Mouse (Mus musculus) liver, embryonic 12.5 days (tissue): Measurements from ENCODE around the gene Ganab. TPM values are rescaled to one million over a fixed set of nuclear protein-coding genes. Genes with fewer than 3 reads are reported as not detected.

Experiments used
- ATAC-seq: fragments of 200-750 bp; cut with Nextera tagmentation; 2 replicates; pipeline ENCODE4 v1.8.0; 2017; ENCODE audit warnings: moderate number of reproducible peaks, mild to moderate bottlenecking, moderate library complexity
- H3K27ac ChIP-seq: fragments of 300-500 bp; sonication (generic); 2 replicates; pipeline ENCODE4 v1.5.1; 2016; ENCODE audit warnings: mild to moderate bottlenecking
- H3K27me3 ChIP-seq: fragments of 300-500 bp; sonication (generic); replicated peaks from 2 replicates; pipeline ENCODE4 v1.6.1; 2016; ENCODE audit warnings: mild to moderate bottlenecking, moderate library complexity
- H3K36me3 ChIP-seq: fragments of 300-500 bp; sonication (generic); 2 replicates; pipeline ENCODE4 v1.6.1; 2016; ENCODE audit warnings: mild to moderate bottlenecking, moderate library complexity
- H3K4me1 ChIP-seq: fragments of 300-500 bp; sonication (generic); 2 replicates; pipeline ENCODE4 v1.6.1; 2016
- H3K4me2 ChIP-seq: fragments of 300-500 bp; sonication (generic); 2 replicates; pipeline ENCODE4 v1.6.1; 2016; ENCODE audit warnings: mild to moderate bottlenecking, moderate library complexity
- H3K4me3 ChIP-seq: fragments of 300-500 bp; sonication (generic); 2 replicates; pipeline ENCODE4 v1.5.1; 2016; ENCODE audit warnings: mild to moderate bottlenecking, moderate library complexity
- H3K9ac ChIP-seq: fragments of 300-500 bp; sonication (generic); 2 replicates; pipeline ENCODE4 v1.6.1; 2016; ENCODE audit warnings: mild to moderate bottlenecking, moderate library complexity
- H3K9me3 ChIP-seq: fragments of 300-500 bp; sonication (generic); replicated peaks from 2 replicates; pipeline ENCODE4 v1.6.1; 2016; ENCODE audit warnings: mild to moderate bottlenecking, moderate library complexity
- WGBS: fragments of 180-500 bp; shearing (Covaris S2); methylation state at CpG from one replicate; pipeline ENCODE4 v1.1.7; 2016; ENCODE audit not compliant: insufficient replicate concordance; 5-methylcytosine and 5-hydroxymethylcytosine counted together
- polyA plus RNA-seq: library from polyadenylated mRNA; unstranded; fragments of >200 nt; fragmentation: Nextera tagmentation; extraction: Ambion mirVana; gene quantifications from 2 replicates; pipeline ENCODE4 v1.2.1, GENCODE M21; 2016

The Ganab gene
- polyA plus RNA-seq, 1 experiment from 2014 or later = 61.9 TPM

DNA sequence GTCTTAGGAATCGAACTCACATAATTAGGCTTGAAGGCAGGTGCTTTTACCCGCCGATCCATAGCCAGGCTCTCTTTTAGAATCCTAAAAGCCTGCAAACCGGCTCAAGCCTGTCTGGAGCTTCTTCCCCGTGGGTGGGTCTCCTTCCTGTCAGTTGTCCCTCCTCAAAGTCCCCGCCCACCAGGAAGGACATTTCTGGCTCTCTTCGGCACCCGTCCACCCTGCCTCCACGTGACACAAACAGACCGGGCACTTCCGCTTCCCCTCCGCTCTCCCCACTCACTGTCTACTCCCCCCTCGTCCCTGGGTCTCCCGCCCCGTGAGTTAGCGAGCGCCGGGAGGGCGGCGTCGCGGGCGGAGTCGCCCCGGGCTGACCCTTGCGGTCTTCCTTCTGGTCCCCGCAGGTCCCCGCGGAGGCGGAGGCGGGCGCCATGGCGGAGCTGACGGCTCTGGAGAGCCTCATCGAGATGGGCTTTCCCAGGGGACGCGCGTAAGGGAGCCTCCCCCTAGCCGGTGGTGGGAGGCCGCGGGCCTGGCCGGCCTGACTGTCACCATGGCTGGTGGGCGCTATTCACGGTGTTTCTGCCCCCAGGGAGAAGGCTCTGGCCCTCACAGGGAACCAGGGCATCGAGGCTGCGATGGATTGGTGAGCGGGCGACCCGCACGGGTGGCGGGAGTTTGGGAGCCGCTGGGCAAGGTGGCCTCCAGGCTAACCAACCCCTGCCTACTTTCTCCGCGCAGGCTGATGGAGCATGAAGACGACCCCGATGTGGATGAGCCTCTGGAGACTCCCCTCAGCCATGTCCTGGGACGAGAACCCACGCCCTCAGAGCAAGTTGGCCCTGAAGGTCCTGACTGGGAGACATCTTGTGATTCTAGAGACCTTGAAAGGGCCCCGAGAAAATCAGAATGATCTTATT is 26.3 kb upstream of the Ganab start, which contains the start of gene Ubxn1:
Gene Ubxn1 (plus strand): TSS at position 230 of the 920 bp plus-strand sequence.
- Histone ChIP-seq H3K4me3 (peak within 1 kb of the TSS; percentile 78), H3K4me2 (peak within 1 kb of the TSS; percentile 84), H3K9me3 (no peaks in the 10 kb centered on the region), H3K27me3 (no peaks in the 10 kb centered on the region), H3K9ac (peak within 1 kb of the TSS; percentile 91), H3K36me3 (peaks cover 35% of the 10 kb centered on the region), H3K4me1 (peaks cover 40% of the 10 kb centered on the region), H3K27ac (peak within 1 kb of the TSS; percentile 86)
- under 1% methylated on average over 59 of the region's 59 CpGs for WGBS
- ATAC-seq = peak; percentile 96

DNA sequence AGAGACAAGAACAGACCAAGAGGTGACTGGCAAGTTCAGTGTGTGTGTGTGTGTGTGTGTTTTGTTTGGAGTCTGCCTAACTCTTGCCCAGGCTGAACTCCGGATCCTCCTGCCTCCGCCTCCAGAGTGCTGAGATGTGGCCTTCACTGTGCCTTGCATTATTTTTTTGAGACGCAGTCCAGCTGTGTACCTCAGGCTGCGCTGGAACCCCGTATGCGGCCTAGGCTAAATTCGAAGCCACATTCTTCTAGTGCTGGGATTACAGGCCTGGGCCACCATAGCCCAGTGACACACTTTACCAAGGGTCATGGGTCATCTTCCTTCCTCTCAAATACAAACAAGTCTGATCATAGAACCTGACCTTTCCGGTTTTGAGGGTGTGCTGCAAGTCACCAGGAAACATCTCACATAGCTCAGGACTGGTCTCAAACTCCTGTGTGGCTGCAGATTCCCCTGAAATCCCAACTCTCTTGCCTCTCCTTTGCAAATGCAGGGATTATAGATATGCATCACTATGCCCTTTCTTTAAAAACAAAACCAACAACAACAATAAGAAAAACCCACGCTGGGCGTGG is 25.5 kb upstream of the Ganab start:
- H3K9me3 ChIP-seq = no peaks in the 10 kb centered on the region
- peak overlapping the region; percentile 86 for H3K27ac ChIP-seq
- peaks cover 40% of the 10 kb centered on the region for H3K4me1 ChIP-seq
- ATAC-seq = no peak
- H3K4me3 ChIP-seq = peak overlapping the region; percentile 78
- WGBS = 60% methylated on average over 10 of the region's 10 CpGs
- peak overlapping the region; percentile 84 for H3K4me2 ChIP-seq
- H3K9ac ChIP-seq = peak overlapping the region; percentile 91
- no peaks in the 10 kb centered on the region for H3K27me3 ChIP-seq
- peaks cover 42% of the 10 kb centered on the region for H3K36me3 ChIP-seq

DNA sequence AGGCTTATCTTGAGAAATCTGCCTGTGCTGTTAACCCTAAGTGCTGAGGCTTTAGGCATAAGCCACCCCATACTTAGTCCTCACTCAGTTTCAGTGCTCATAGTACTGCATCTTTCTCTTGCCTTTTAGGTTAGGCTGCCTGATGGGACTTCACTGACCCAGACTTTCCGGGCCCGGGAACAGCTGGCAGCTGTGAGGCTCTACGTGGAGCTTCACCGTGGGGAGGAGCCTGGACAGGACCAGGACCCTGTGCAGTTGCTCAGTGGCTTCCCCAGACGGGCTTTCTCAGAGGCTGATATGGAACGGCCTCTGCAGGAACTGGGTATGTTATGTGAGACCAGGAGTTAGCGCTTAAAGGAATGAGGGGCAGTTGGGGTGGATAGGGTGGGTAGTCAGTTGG is 22.8 kb upstream of the Ganab start:
- no peaks in the 10 kb centered on the region for H3K9me3 ChIP-seq
- H3K27me3 ChIP-seq = no peaks in the 10 kb centered on the region
- no peak for ATAC-seq
- H3K4me1 ChIP-seq = peaks cover 44% of the 10 kb centered on the region
- H3K9ac ChIP-seq = peak overlapping the region; percentile 24; the same call in 1 of the 2 replicates
- H3K36me3 ChIP-seq = peaks cover 57% of the 10 kb centered on the region
- no peak overlapping the region for H3K4me3 ChIP-seq
- no peak overlapping the region for H3K4me2 ChIP-seq
- H3K27ac ChIP-seq = 0 out of 2 replicates have a peak overlapping the region, but pooled peaks have one; percentile 41
- WGBS = 88% methylated on average over 7 of the region's 7 CpGs

DNA sequence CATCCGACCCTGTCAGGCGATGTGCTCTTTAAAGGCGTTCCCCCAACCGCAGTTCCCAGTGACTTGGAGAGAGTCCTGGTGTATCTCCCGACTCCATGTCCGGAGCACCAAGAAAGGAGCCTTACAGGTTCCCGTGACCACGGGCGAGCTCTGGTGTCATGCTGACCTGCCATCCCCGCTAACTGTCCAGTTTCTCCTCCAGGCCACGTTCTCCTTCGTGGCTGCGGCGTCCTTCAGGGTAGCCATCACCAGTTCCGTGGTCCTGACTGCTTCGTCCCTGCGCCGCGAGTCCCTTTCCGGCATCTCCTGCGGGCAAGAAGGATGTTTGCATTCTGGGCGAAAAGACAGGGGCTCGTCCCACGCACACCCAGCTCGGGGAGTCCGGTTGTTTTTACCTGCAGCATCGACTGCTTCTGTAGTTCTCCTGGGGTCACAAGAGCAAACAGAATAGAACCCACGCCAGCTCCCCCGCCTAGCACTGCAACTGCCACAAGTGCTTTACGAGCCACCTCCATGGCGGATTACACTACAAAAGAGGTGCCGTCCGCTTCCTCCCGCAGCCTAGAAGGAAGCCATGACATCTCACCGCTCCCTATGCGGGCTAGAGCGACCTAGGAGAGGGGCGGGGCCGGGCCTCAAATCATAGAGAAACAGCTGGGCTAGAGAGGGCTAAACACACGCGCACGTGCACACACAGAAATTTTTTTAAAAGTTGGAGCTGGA is 17.4 kb upstream of the Ganab start, which contains the start of gene Uqcc3:
Gene Uqcc3 (minus strand): TSS at position 613 of the 723 bp plus-strand sequence.
- no peaks in the 10 kb centered on the region for H3K9me3 ChIP-seq
- peak within 1 kb of the TSS; percentile 86 for H3K4me2 ChIP-seq
- no peaks in the 10 kb centered on the region for H3K27me3 ChIP-seq
- H3K4me3 ChIP-seq = peak within 1 kb of the TSS; percentile 85
- H3K27ac ChIP-seq = peak within 1 kb of the TSS; percentile 75
- peak; percentile 94 for ATAC-seq
- H3K36me3 ChIP-seq = peaks cover 32% of the 10 kb centered on the region
- H3K9ac ChIP-seq = peak within 1 kb of the TSS; percentile 86
- WGBS = under 1% methylated on average over 42 of the region's 42 CpGs
- peaks cover 21% of the 10 kb centered on the region for H3K4me1 ChIP-seq

DNA sequence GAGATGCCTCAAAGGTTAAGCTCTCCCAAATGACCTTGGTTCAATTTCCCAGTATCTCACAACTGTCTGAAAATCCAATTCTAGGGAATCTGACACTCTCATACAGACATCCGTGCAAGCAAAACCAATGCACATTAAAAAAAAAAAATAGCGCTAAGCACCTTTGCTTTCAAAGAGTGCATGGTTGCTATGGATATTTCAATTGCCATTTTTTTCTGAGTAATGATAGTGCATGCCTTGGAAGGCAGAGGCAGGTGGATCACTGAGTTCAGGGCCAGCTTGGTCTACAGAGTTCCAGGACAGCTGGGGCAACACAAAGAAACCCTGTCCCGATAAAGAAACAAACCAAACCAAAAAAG is 16.9 kb upstream of the Ganab start:
- 10% methylated on average over 3 of the region's 3 CpGs for WGBS
- H3K36me3 ChIP-seq = peaks cover 27% of the 10 kb centered on the region

DNA sequence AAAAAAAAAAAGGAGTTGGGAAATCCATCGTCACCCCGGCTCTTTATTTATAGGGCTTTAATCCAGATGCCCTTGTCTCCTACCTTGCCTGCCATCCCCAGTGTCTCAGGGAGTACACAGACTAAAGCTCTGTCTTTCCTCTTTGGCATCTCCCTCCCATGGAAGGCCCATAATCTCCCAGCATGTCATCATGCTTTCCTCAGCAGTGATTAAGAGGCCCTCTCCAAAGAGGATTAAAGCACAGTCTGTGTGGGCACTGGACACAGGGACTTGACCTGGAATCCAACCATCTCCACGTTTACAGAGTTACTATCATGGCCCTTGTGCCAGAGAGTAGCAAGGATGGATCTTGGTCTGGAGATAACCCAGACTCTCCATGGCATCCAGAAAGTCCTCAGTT is 14.3 kb upstream of the Ganab start, which contains the start of the genes Lbhd1 and Gm49403:
Gene Lbhd1 (plus strand): TSS at position 117 of the 400 bp plus-strand sequence.
Gene Gm49403 (plus strand): TSS at position 315 of the 400 bp plus-strand sequence.
- 73% methylated on average over 3 of the region's 3 CpGs for WGBS
- Histone ChIP-seq H3K27ac (no peak within 1 kb of the TSS), H3K4me3 (no peak within 1 kb of the TSS), H3K4me2 (no peak within 1 kb of the TSS), H3K36me3 (peaks cover 8% of the 10 kb centered on the region; the same call in 1 of the 2 replicates), H3K9me3 (no peaks in the 10 kb centered on the region), H3K27me3 (no peaks in the 10 kb centered on the region), H3K4me1 (peaks cover 36% of the 10 kb centered on the region), H3K9ac (no peak within 1 kb of the TSS)
- no peak for ATAC-seq

More for the DNA sequence above, 16.9 kb upstream of the Ganab start:
- peak overlapping the region; percentile 86 for H3K9ac ChIP-seq
- no peaks in the 10 kb centered on the region for H3K27me3 ChIP-seq
- no peak for ATAC-seq
- H3K4me2 ChIP-seq = peak overlapping the region; percentile 86
- H3K4me1 ChIP-seq = peaks cover 21% of the 10 kb centered on the region
- no peaks in the 10 kb centered on the region for H3K9me3 ChIP-seq
- H3K27ac ChIP-seq = peak overlapping the region; percentile 75; the same call in 1 of the 2 replicates
- peak overlapping the region; percentile 85 for H3K4me3 ChIP-seq

DNA sequence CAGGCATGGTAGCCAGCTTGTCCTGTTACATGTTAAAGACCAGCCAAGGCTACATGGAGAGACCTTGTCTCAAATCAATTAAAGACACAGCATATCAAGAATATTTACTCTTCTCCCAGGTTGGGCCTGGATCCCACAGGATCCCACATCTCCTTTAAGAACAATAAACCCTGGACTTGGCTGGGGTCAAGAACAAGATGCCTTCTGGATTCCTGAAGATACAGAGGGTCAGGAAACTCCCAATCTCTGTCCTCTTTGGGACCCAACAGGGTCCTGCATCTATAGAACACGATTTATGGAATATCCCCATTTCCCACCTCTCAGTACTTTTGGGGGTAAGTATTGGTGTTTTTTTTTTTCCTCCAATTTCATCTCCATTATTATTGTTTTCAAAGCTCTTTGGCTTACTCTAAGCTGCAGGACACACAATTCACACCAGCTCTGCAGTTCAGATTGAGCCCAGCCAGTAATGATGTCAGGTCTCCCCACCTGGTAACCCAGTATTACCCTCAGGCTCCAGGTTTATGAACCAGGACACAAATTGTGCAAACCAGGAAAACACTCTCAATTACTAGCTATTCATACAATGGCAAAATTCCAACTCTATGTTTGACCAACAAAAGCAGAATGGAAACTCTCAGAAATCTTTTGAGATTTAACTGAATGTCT is 10.8 kb upstream of the Ganab start:
- ATAC-seq = no peak
- Histone ChIP-seq H3K27me3 (no peaks in the 10 kb centered on the region), H3K36me3 (peaks cover 17% of the 10 kb centered on the region), H3K4me1 (peaks cover 37% of the 10 kb centered on the region), H3K4me2 (peak overlapping the region; percentile 77), H3K9me3 (no peaks in the 10 kb centered on the region), H3K27ac (peak overlapping the region; percentile 89), H3K4me3 (peak overlapping the region; percentile 81), H3K9ac (peak overlapping the region; percentile 89)
- 43% methylated on average over 1 of the region's 1 CpGs for WGBS

DNA sequence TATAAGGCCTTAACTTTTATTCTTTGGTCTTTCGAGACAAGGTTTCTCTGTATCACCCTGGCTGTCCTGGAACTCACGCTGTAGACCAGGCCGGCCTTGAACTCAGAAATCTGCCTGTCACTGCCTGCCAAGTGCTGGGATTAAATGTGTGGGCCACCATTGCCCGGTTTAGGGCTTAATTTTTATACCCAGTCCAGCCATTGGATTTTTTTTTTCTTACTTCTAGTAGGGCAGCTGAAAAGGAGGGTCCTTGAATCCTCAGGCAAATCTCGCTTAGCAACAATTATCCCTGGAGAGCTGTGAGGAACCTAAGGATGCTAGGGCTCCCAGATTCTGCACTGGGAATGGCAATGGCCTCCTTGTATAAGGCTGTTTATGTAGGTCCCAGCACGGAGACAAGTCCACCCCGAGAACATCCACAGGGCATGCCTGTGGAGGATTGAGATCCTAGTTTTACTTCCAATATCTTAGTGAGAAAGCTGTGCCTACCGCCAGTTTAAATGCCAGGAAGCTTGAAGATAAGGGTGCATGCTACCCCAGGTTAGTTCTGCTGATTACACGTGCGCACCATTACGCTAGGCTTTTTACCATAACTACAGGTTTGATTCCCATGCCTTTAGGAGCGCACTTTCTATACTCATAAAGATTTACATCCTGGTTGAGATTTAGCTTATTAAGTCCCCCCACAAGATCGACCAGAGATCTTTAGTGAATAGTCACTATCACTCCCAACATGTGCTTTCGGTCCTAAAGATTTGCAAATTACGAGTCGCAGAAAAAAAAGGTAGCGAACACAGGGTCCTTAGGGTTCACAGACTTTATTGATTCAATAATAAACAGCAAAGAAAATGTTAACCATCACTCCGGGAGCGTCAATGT is 10.0 kb upstream of the Ganab start:
- H3K27ac ChIP-seq = peak overlapping the region; percentile 89
- peaks cover 44% of the 10 kb centered on the region for H3K4me1 ChIP-seq
- no peaks in the 10 kb centered on the region for H3K9me3 ChIP-seq
- H3K4me2 ChIP-seq = peak overlapping the region; percentile 77
- H3K36me3 ChIP-seq = peaks cover 17% of the 10 kb centered on the region
- no peak for ATAC-seq
- 8% methylated on average over 19 of the region's 19 CpGs for WGBS
- H3K4me3 ChIP-seq = peak overlapping the region; percentile 81
- peak overlapping the region; percentile 89 for H3K9ac ChIP-seq
- no peaks in the 10 kb centered on the region for H3K27me3 ChIP-seq

DNA sequence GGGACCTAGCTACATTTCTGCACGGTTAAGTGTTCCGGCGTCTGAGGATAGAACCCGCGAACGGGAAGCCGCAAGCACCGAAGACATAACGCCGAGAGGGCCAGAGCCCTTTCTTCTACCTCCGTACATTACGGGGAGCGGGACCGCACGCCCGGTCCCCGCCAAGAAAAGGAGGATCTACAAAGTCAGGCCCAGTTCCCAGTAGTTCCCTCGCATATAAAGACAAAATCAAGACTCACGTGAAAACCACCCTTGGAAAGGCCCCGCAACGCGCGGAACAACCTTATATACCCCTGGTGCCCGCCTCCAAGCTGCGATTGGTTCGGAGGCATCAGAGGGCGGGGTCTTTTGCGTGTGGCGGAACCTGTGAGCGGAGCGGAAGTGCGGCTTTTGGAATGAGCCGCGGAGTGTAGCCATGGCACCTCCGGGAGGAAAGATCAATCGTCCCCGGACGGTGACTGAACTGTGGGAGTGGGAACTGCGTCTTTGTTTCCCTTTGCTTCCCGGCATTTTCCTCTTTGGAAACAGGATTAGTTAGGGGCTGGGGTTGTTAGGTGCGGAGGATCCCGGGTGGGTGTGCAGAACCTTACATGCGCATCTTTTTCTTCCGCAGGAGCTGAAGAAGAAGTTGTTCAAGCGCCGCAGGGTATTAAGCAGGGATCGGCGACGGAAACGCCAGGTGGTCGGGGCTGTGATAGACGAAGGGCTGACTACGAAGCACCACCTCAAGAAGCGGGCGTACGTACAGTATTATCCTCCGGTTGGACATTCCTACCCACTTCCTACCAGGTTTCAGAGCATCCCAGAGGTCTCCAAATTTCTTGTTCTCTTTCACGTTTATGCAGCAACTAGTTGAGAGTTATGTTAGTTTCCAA is 9.1 kb upstream of the Ganab start, which contains the start of the genes 1810009A15Rik and Gm49416:
Gene 1810009A15Rik (plus strand): TSS at position 343 of the 875 bp plus-strand sequence.
Gene Gm49416 (plus strand): TSS at position 416 of the 875 bp plus-strand sequence.
- no peaks in the 10 kb centered on the region for H3K9me3 ChIP-seq
- peak within 1 kb of the TSS; percentile 77 for H3K4me2 ChIP-seq
- no peaks in the 10 kb centered on the region for H3K27me3 ChIP-seq
- WGBS = under 1% methylated on average over 58 of the region's 58 CpGs
- H3K27ac ChIP-seq = peak within 1 kb of the TSS; percentile 89
- H3K4me1 ChIP-seq = peaks cover 50% of the 10 kb centered on the region
- H3K9ac ChIP-seq = peak within 1 kb of the TSS; percentile 89
- H3K4me3 ChIP-seq = peak within 1 kb of the TSS; percentile 81
- peak; percentile 90 for ATAC-seq
- H3K36me3 ChIP-seq = peaks cover 17% of the 10 kb centered on the region
